Comparison of ENCODE assay signal across 10 mouse cellular contexts in the genomic region with DNA sequence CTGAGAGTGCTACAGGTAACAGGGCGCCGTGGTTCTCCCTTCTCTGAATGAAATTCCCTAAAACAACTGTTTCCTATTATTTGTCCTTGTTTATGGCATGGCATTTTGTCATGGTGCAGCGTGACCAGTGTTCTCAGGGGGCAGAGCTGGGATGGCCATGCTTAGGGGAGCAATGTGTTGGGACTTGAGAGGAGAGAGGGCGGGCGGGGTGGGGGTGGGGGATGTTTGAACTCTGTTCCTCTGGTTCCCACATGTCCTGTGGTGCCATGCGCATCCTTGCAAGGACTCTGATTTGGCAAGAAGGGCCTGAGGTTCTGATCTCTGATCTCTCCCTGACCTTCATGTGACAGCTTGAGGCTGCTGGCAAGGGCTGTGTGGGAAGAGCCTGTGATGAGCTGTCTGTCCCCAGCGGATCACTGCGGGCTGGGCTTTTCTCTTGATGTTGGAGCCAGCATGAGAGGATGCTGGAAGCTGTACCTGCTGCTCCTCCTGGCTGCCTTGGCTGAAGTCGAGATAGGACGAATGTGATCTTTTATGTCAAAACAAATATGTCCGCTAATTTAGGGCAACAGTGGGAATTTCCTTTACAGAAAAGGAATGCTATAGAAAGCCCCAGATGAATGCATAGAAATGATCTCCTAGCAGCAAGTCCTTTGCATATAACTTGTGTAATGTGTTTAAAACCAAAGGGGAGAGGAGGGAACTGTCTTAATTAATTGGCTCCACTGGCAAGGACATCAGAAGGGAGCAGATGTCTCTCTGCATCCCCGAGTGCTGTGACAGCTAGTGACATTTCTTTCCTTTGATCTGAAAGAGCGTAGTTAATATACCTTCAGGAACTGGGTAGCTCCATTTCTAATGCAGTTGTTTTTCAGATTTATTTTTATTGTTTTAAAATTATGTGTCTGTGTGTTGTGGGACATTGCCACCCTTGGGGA.
DNase-seq lines count a peak whose midpoint lies in the region; ATAC-seq lines count a peak whose summit lies in the region.
"Had no signal": no experiment of that assay in that cellular context is flagged by ENCODE, and none has a peak within 500 bp of the region (broad histone marks: within the 10 kb centered on the region; RNA-seq: fewer than 3 reads in every experiment).

No protein-coding gene starts in this region.

- no peak overlapping the region for H3K9ac ChIP-seq in hindbrain, embryonic 15.5 days
- H3K9ac ChIP-seq in midbrain, embryonic 14.5 days (replicated peaks; ENCODE audit: low read length) = no peak overlapping the region
- H3K9ac ChIP-seq in intestine, embryonic 16.5 days (ENCODE audit: low read depth, low read length) = no peak overlapping the region
- H3K9ac ChIP-seq: liver, embryonic 14.5 days; stomach, embryonic 15.5 days had no signal

- no peak overlapping the region for H3K4me3 ChIP-seq in hindbrain, embryonic 15.5 days
- no peak overlapping the region for H3K4me3 ChIP-seq in midbrain, embryonic 14.5 days (replicated peaks; ENCODE audit: low read depth, low read length)
- no peak overlapping the region for H3K4me3 ChIP-seq in intestine, embryonic 16.5 days (ENCODE audit: low read length)
- H3K4me3 ChIP-seq: stomach, embryonic 15.5 days had no signal

- H3K27me3 ChIP-seq in hindbrain, embryonic 15.5 days = no peaks in the 10 kb centered on the region
- no peaks in the 10 kb centered on the region for H3K27me3 ChIP-seq in midbrain, embryonic 14.5 days (ENCODE audit: control insufficient read depth, insufficient read depth, low read length)
- no peaks in the 10 kb centered on the region for H3K27me3 ChIP-seq in intestine, embryonic 16.5 days (replicated peaks; ENCODE audit: control insufficient read depth, insufficient read depth, low read length)
- H3K27me3 ChIP-seq: stomach, embryonic 15.5 days had no signal

- DNase-seq in adrenal gland, postnatal 10 days = peak; percentile 7
- DNase-seq in adrenal gland, adult 18-20 months (ENCODE audit: low spot score in 2 of 2) = no peak
- peak; percentile 80 for DNase-seq in cerebellum, adult 9-10 months
- DNase-seq in midbrain, embryonic 14.5 days = peak; percentile 63
- DNase-seq in adipocyte (ENCODE audit: low spot score) (no peak), MN1 (ENCODE audit: low spot score) (no peak)

- no peaks in the 10 kb centered on the region for H3K36me3 ChIP-seq in hindbrain, embryonic 15.5 days
- no peaks in the 10 kb centered on the region for H3K36me3 ChIP-seq in midbrain, embryonic 14.5 days (ENCODE audit: control insufficient read depth, insufficient read depth, low read length)
- H3K36me3 ChIP-seq in intestine, embryonic 16.5 days (ENCODE audit: control insufficient read depth, insufficient read depth, low read length) = no peaks in the 10 kb centered on the region
- H3K36me3 ChIP-seq: stomach, embryonic 15.5 days had no signal

- H3K4me1 ChIP-seq in hindbrain, embryonic 15.5 days (replicated peaks) = peaks cover 6% of the 10 kb centered on the region
- H3K4me1 ChIP-seq in midbrain, embryonic 14.5 days (ENCODE audit: control insufficient read depth, insufficient read depth, low read length) = peaks cover 19% of the 10 kb centered on the region
- H3K4me1 ChIP-seq in intestine, embryonic 16.5 days (ENCODE audit: control insufficient read depth, insufficient read depth, low read length) = 0 out of 2 replicates have a peak, but pooled peaks cover 2% of the 10 kb centered on the region
- H3K4me1 ChIP-seq: stomach, embryonic 15.5 days had no signal

- no peak overlapping the region for H3K4me2 ChIP-seq in hindbrain, embryonic 15.5 days
- no peak overlapping the region for H3K4me2 ChIP-seq in midbrain, embryonic 14.5 days (ENCODE audit: low read length)
- no peak overlapping the region for H3K4me2 ChIP-seq in intestine, embryonic 16.5 days (ENCODE audit: low read depth, low read length)
- H3K4me2 ChIP-seq: stomach, embryonic 15.5 days had no signal

- H3K9me3 ChIP-seq in hindbrain, embryonic 15.5 days = no peaks in the 10 kb centered on the region
- no peaks in the 10 kb centered on the region for H3K9me3 ChIP-seq in midbrain, embryonic 14.5 days (ENCODE audit: control insufficient read depth, low read length)
- H3K9me3 ChIP-seq in intestine, embryonic 16.5 days (ENCODE audit: control insufficient read depth, low read length) = peaks cover 6% of the 10 kb centered on the region; the same call in 1 of the 2 replicates
- H3K9me3 ChIP-seq: stomach, embryonic 15.5 days had no signal

- no peak overlapping the region for H3K27ac ChIP-seq in hindbrain, embryonic 15.5 days (replicated peaks)
- H3K27ac ChIP-seq in midbrain, embryonic 14.5 days (replicated peaks; ENCODE audit: low read depth, low read length) = peak overlapping the region; percentile 66
- H3K27ac ChIP-seq in intestine, embryonic 16.5 days (ENCODE audit: low read length) = no peak overlapping the region
- H3K27ac ChIP-seq: liver, embryonic 14.5 days; stomach, embryonic 15.5 days had no signal

- 57% methylated on average over 13 of the region's 13 CpGs for WGBS in hindbrain, embryonic 15.5 days
- 49% methylated on average over 13 of the region's 13 CpGs for WGBS in midbrain, embryonic 14.5 days
- 73% methylated on average over 13 of the region's 13 CpGs for WGBS in intestine, embryonic 16.5 days

- ATAC-seq in hindbrain, embryonic 15.5 days (ENCODE audit: low FRiP score, low read depth) = peak; percentile 83; the same call in 1 of the 2 replicates
- peak; percentile 78 for ATAC-seq in midbrain, embryonic 14.5 days (ENCODE audit: low FRiP score, low TSS enrichment)
- no peak for ATAC-seq in intestine, embryonic 16.5 days

Comparison
In these comparisons a context has a peak if more than half of its experiments do, and no peak if none do; other contexts are left out.
1. DNase-seq: peak in adrenal gland, postnatal 10 days (single experiment), cerebellum, adult 9-10 months (single experiment) and midbrain, embryonic 14.5 days (single experiment); none in adrenal gland, adult 18-20 months (0 of 2), adipocyte (single experiment) and MN1 (single experiment).